Mouse (Mus musculus) thymus, adult 2 months (tissue): ENCODE measurements around the gene Aim2.

Experiments
- CTCF ChIP-seq: fragments of 200-500 bp; IDR thresholded peaks from 2 replicates; pipeline ENCODE4 v1.5.1; 2012; ENCODE audit warnings: mild to moderate bottlenecking, control low read depth, low read length, moderate library complexity, borderline replicate concordance; ENCODE audit not compliant: control insufficient read depth, poor library complexity, insufficient read depth; ENCODE audit errors: extremely low read depth
- POLR2A ChIP-seq: fragments of 200-500 bp; IDR thresholded peaks from 2 replicates; pipeline ENCODE4 v1.6.1; 2012; ENCODE audit warnings: mild to moderate bottlenecking, low read length, control low read depth, moderate library complexity; ENCODE audit not compliant: control insufficient read depth, poor library complexity, insufficient read depth; ENCODE audit errors: extremely low read depth

DNA sequence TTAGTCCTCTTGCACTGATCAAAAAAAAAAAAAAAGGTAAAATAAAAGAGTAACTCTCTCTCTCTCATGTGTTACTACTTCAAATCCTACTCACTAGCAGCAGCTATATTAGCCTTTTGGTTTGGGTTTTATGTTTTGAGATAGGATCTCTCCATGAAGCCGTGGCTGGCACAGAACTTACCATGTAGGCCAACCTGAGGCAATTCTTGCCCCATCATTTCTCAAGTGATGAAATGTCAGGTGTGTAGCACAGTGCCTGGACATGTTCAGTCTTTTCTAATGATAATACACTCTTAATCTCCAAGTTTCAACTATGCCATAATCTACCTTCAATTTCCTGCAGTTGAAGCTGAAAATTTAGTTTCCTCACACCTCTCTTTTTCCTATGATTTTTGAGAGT, 92.4 kb downstream of the Aim2 start:
- TF ChIP-seq CTCF, result no peak
- TF ChIP-seq POLR2A, result no peak
